Mouse (Mus musculus) lung, postnatal 10 days (tissue): ENCODE results near the gene Rasal2.

Source experiments
- DNase-seq: peaks from one replicate; pipeline ENCODE4 v3.0.0; 2021

Rasal2 gene

DNA sequence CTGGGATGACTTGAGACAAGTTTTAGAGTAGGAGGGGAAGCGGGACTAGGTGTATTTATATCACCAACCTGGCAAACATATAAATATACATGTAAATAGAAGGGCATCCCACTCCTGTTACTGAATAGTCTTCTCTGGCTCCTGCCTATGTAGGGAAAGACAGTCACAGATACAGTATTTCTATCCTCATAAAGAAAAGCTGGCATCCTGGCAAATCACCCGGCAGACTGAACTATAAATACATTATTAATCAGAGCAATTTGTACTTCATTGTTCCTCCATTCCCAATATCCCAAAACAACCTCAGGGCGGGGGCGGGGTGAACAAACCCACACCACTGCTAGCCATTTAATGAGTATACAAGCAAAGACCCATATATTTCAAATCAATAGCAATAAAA is 26.7 kb upstream of the Rasal2 start:
- no peak for DNase-seq

DNA sequence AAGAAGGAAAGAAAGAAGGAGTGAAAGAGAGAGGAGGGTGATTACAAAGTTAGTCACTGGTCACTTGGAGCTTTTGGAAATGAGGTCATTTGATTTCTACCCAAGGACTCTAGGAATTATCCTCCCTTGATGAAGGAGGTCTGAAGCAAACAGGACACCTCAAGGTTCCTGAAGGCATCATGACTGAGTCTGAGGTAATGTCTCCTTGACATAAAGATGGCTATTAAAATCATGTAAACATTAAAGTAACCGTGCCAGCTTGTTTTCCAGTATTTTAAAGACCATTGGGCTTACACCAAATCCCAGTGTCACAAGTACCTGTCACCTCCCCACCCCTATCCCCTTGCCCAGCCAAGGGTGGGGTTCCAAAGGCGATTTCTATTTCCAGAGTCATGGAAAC is 25.9 kb upstream of the Rasal2 start:
- DNase-seq: no peak

DNA sequence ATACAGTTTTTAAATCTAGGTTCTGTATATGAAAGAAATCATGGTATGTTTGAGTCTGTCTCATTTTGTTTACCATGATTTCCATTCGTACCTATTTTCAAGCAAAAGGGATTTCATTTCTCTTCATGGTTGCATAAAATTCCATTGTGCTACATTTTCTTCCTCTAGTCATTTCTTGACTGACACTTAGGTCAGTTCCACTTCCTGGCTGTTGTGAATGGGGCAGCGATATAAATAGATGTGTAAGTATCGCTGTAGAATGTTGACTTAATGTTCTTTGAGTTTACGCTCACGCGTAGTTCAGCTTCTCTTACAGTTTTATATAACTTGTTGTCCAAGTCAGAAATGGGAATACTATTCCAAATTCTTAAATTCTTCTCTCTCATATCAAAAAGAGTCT is 23.5 kb upstream of the Rasal2 start:
- DNase-seq: no peak

DNA sequence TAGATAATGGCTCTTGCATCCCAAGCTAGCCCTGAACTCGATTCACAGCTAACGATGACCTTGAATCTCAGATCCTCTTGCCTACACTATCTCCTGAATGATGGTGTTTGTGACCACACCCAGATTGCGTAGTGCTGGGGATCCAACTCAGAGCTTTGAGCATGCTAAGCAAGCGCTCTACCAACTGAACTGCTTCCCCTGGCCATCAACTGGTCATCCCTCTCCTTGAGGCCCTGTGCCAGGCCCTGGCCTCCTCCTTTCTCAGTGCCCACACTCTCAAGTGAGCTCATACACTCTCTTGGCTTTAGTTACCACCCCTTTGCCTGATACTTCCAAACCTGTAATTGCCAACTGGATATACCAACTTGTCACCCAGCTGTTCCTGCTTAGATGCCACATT is 22.0 kb upstream of the Rasal2 start:
- no peak for DNase-seq

DNA sequence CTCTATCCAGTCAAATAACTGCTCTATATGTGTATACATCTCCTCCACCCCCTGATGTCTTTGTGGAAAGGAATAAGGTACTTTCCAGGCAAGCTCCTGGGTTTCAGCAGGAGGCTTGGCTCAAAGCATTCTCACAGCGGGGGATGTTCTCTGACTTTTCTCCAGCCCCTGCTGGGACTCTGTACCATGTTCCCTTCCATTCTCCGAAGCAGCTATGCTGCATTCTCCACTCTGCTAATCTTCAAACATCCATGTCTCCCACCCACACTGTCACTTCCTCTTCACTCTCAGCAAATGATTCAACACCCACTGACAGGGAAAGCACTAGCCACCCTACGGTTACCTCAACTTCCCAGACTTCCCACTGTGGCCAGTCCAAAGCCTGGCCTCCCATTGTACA is 20.9 kb upstream of the Rasal2 start:
- no peak for DNase-seq

DNA sequence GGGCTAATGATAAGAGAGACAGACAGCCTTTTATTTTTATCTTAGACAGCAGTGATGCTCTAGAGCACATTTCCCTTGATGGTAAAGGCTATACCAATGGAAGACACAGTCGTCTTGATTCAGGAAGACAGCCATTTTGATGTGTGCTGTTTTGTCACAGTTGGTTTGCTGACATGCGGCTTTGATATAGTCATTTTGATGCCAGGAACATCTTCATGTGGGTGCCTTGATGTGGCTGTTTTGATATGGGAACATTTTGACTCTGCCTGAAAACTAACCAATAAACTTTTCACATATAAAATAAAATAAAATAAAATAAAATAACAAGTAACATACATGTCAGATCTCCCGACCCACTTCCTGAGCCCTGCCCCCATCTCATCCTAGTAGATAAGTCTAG is 16.0 kb upstream of the Rasal2 start:
- no peak for DNase-seq

DNA sequence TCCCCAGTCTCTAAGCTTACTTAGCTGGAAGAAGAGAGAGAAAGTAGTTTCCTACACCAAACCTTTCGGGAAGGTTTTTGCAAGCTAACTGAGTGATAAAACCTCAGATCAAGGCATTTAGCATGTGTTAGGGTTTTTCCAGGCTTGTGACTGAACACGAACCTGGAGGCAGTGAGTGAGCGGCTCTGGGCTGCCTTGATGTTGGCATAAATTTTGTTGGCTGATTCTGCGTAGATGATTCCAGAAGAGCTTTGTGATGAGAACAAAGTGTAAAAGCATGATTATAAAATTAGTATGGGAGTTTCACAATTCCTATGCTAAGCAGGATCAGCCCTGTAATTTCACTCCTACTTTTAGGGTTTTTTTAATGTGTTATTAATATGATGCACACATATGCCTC is 15.2 kb upstream of the Rasal2 start:
- no peak for DNase-seq

DNA sequence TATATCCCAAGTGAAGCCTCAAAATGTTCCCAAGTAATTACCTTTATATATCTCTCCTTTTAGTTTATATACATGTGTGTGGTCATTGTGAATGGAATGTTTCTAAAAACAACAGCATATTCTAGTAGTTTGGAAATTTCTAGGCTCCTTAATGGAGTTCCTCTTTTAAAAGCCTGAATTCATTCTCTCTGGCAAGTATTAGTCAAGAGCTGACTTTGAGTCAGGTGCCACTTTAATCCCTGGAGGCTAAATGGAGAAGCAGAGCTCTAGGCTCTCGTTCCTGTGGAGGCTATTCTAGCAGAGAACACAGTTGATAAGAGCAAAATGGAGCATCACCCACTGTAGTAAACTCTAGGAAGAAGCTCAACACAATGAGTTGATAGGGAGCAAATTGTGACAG is 14.5 kb upstream of the Rasal2 start:
- DNase-seq: no peak

DNA sequence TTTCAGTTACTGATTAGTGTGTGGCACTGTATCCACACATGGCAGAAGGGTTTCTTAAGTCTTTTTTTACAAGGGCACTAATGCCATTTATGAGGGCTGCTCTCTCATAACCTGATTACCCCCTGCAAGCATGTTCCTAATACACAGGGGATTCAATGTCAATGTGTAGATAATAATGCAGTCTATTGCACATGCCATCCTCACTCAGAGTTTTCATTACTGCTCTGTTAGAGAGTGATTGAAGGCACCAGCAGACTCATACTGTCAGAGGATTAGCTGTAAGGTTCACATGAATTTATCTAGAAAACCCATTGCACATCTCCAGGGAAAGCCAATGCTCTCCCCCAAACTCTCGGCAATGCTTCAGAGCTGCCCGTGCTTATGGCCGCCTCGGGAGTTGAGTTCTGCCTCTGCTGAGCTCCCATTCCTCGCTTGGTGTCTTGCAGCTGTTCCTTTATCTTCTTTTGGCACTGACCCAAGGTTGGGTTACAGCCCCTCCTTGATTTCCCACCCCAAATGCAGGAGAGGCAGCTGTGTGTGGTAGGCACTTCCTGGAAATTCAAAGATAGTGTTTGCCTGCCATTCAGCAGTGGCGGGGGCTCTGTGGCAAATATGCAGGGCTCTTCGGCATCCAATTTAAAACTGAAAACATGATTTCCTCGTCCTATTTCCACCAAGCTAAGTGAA is 13.5 kb upstream of the Rasal2 start:
- peak; percentile 62 for DNase-seq

DNA sequence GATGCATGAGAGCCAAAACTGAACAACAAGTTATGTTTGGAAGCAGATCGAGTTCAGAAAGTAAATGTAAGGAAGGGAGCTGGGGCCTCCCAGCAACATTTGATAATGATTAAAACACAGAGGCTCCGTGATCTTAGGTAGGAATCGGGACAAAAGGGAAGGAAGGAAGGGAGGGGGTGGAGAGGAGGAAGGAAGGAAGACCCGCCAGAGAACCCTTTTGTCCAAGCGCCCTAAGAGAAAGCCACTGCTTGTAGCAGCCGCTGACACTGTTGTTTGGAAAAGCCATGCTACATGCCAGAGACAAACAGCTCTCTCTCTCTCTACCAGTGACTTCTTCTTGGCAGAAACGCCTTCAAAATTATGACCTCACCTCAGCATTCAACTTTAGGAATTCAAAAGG is 5.5 kb upstream of the Rasal2 start:
- DNase-seq: peak; percentile 60

DNA sequence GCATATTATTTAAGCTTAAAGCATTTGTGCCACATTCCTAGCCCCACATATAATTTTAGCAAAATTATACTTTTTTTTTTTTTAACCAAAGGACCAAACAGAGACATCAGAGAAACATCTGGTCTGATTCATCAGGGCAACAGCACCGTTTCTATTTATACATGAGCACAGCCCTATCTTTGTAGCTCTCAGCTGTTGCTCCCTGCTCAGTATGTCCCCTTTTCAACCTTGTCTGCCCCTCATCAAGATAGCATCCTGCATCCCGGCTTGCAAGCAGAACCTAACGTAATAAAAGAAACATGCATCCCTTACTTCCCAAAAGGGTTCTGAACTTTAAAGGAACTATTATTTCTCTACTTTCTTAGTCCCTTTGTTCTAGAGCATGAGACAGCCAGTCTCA is 5.0 kb upstream of the Rasal2 start:
- DNase-seq: no peak

DNA sequence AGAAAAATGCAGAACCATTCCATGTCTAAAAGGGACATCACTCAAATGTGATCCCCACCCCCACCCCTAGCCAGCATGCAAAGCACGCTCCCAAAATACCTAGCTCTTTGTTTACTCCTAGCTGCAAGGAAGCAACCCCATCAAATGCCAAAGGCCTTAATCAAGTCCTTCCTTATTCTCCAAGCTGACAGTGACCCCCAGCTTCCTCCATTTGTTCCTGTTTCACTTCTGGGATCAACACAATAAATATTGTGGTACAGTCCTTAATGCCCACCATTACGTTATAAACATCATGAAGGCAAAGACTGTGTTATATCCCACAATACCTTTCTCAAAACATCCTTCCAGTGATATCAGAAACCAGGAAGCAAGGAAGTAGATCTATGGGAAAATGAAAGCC is 4.2 kb upstream of the Rasal2 start:
- DNase-seq: peak; percentile 25

DNA sequence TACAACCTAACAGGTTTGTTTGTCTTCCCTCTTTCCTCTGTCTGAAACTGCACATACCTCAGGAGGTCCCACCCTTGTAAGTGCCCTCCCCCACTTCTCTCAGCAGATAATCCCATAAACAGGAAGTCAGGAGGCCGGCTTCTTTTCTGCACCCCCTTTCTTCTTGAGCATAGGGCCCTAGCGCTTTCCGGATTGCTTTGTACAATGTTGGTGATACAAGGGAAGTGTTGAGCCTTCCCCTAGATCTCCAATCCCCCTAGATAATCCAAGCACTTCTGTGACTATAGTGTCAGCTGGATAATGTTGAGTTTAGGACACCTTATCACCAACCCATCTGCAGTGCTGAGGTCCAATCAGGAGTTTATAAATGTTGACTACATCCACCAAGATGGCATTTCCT is 3.4 kb upstream of the Rasal2 start:
- DNase-seq: peak; percentile 14

DNA sequence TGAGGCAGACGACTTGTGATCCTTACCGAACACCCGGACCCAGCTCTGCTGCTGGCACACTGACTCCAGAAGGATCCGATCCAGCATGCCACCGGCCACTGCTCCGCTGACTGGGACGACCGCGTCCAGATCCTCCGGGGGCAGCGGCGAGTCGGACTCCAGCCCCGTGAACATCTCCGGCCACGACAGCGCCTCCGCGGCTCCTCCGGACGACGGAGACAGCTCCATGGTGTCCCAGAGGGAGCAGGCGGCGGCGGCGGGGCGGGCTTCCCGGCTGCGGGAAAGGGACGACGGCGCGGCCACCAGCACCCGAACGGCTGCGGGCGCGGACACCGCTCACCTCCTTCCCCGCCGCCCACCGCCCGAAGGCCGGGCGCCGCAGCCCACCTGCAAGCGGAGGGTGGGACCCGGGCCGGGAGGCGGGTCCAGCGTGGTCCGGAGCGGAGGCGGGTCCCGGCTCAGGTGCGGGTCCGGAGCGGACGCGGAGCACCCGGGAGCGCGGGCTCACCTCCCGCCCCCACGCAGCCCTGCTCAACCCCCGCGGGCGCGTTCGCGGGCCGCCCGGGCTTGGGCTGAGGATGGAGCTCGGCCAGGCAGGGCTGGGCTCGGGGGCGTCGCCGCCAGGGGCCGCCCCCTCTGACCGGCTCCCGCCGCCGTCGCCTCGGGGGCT is 549 bp downstream of the Rasal2 start:
- DNase-seq: peak; percentile 79

DNA sequence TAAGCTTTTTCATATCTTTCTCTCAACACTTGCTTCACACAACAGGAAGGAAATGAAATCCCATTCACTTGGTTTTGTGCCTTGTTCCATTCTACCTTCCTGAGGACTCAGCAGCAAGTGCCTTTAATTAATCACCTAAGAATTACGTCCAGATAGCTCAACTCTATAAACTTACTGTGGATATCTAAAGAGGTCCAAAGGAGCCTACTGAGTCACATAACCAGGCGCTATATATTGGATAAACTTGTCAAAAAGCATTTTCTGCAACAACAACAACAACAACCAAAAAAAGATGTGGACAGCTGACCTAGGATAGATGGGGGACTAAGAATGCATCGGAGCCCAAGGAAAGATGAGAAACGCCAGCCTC is 1.1 kb downstream of the Rasal2 start:
- DNase-seq: no peak

DNA sequence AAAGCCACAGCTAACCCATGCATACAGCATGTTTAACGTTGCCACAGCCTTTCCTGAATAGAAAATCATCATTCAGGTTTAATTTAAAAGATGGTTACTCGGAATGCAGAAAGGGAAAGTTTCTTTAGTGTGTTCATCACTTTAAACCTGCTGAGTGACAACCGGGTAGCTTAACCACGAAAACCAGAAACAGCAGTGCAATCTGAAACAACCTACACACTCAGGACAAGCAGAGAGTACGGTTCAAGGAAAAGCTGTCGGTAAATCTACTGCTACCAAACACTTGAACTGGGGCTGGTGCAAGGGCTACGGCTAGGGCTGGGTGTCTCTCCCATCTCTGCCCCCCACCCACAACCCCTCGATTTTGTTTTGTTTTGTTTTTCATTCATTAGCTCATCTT is 1.5 kb downstream of the Rasal2 start:
- DNase-seq: no peak

DNA sequence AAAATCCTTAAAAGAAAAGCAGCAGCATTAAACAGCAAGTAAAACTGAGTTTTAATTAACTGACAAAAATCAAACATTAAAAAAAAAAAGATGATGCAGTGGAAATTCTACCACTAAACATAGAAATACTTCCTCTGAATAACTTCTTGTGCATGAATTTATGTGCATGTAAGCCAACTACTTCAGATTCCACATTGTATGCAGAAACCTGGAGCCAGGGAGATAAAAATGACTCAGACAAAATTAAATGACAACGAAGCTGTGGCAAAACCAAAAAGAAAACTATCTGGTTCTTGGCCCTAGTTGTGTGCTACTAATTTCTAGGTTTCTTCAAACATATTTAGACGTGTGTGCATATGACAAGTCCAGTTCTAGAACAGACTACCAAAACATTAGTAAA is 2.7 kb downstream of the Rasal2 start:
- no peak for DNase-seq

DNA sequence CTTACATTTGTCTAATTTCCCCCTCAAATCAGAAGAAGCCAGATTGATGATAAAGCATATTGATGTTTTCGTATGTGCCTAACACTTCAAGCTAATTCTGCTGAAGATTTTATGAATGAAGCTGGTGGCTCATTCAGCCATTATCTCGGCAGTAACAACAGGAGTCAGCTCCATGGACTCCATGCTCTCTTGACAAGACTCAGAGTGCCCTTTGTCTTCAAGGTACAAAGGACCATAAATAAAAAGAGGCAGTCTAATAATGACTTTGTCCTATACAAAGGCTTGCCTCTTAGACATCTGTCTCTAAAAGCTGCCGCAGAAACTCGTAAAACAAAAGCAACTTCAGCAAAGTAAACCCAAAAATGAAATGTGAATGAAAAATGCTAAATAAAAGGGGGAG is 24.4 kb downstream of the Rasal2 start:
- DNase-seq: no peak

DNA sequence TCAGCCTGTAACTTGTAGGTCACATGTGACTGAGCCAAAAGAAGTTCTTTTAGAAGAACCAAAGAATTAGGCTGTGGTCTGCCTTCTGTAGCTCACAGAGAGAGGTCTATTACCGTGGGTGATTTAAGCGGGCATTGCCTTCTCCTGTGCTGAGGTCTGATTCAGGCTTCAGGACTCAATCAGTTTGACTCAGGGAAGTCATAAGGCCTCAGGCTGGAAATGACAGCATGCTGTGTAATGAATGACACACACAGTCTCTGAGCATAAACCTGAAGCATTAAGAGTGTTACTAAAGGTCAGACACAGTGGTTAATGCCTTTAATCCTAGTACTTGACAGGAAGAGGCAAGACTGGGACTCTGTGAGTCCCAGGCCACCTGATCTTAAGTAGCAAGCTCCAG is 31.7 kb downstream of the Rasal2 start:
- no peak for DNase-seq

DNA sequence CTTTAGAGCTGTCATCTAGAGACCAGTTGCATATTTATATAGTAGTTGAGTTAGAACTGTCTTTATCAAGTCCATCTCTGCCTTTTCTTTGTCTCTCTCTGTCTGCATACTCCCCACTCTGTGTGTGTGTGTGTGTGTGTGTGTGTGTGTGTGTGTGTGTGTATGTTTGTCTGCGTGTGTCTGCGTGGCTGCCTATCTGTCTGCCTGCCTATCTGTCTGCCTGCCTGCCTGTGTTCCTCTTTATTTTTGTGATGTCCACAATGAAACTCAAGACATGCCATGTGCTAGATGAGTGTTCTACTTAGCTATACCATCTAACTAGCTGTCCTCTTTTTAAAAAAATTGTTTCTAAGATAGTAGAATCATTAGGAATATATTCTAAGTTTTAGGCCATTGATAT is 42.0 kb downstream of the Rasal2 start:
- DNase-seq: no peak

DNA sequence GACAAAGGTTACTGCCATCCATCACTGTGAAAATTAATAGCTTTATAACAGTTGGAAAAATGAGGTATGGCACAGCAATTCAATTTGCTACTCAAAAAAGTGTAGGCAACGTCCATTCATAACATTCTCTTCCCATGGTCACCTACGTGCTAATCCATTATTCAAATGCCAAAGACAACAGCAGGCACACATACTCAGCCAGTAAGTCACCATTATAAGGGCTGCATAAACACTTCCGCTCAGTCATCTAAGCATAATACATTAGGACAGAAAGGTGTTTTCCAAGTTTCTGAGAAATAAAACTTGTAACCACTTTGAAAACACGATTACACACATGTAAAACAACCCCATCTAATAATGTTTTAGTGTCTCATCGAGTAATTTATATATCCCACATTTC is 44.1 kb downstream of the Rasal2 start:
- DNase-seq: no peak

DNA sequence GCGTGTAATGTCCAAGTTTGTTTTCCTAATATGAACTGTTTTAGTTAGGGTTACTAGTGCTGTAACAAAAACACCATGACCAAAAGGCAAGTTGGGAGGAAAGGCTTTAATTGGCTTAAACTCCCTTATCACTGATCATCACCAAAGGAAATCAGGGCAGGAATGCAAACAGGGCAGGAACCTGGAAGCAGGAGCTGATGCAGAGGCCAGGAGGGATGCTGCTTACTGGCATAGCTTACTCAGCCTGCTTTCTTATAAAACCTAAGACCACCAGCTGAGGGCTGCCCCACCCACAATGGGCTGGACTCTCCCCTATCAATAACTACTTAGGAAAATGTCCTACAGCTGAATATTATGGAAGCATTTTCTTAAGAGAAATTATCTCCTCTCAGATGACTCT is 65.7 kb downstream of the Rasal2 start:
- DNase-seq: no peak

DNA sequence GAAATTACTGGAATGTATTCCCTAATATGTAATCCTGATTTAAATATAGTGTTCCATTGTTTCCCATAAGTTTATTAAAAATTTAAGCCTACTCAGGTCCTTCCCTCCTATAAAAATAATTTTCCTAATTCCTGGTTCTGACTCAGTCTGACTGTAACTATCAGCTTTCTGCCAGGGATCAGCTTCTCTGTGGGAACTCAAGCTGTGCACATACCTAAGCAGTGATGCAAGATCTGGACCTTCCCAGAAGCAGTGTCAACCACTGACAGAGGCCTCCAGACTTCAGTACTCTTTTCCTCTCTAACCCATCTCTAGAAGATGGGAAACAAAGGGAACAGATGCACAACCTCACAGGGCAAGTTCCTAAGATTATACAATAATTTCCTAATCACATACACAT is 68.9 kb downstream of the Rasal2 start:
- DNase-seq: peak; percentile 8

DNA sequence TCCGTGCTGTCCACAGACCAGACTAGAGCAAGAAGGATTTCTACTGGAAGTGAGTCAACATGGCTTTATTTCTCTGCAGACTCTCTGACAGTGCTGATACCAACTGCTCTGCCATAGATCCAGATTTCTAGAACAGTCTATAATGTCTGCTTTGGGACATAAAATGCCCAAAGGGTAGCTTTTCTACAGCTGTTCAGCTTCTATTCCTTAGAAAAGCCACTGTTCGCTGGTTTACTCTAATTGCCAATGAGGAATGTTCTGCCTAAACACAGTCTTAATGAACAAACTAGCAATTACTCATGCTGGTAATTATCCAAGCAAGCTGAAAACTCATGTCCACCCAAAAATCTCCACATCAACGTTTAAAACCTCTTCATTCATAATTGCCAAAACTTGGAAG is 77.6 kb downstream of the Rasal2 start:
- DNase-seq: no peak

DNA sequence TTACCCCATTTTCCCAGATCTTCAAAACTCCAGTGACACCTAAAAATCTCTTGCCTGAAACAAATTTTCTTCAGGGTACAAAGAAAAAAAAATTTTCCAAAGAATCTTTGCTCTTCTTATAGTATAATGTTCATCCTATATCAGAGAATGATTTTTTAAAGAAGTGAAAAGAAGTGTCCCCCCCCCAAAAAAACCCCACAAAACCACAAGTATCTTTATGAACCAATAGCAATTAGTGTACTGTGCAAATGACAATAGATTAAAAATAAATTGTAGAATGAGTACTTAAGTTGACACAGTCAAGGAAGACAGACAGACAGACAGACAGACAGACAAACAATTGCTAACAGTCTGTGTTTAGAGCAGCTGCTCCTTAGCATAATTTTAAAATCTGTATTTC is 84.3 kb downstream of the Rasal2 start:
- no peak for DNase-seq
